Mouse (Mus musculus) Patski (cell line): ENCODE results near the gene Man2b2. TPM values are rescaled to one million over a fixed set of nuclear protein-coding genes. Genes with fewer than 3 reads are reported as not detected.
A peak's percentile ranks its signal among the peaks of the same experiment; 100 is the strongest.

ENCODE experiments used
- ATAC-seq: fragments of 100-300 bp; one replicate; pipeline ENCODE4 v1.8.0; 2021
- CTCF ChIA-PET: fragments of 350-600 bp; sonication (Branson Sonifier 250); formaldehyde crosslinking; loops from one replicate; lab custom pipeline; 2022; ENCODE audit warnings: inconsistent platforms; lab: Charles Lee
- POLR2A ChIA-PET: fragments of 350-600 bp; sonication (Branson Sonifier 250); formaldehyde crosslinking; loops from one replicate; lab custom pipeline; 2022; ENCODE audit warnings: antibody characterized with exemption, inconsistent platforms; lab: Charles Lee
- DNase-seq: peaks from one replicate; pipeline ENCODE4 v3.0.0-alpha.2; 2011; ENCODE audit warnings: low read depth, low spot score
- H3K27me3 ChIP-seq: fragments of 371-371 bp; one replicate; pipeline ENCODE4 v1.5.1; 2021
- CTCF ChIP-seq: fragments of 100-300 bp; IDR thresholded peaks from one replicate; pipeline ENCODE4 v1.5.1; 2021
- in situ Hi-C: fragments of 300-500 bp; cut with MboI; formaldehyde crosslinking; loops from 3 replicates; pipeline ENCODE4 v1.11.1; 2018; ENCODE audit warnings: low pct_unique_long_range_greater_than_20kb, mixed read lengths
- polyA plus RNA-seq: library from polyadenylated mRNA; unstranded; gene quantifications from one replicate; pipeline ENCODE4 v1.2.3, GENCODE M21; 2021

Man2b2 gene
- polyA plus RNA-seq, 1 experiment from 2014 or later = 46.9 TPM

- ATAC-seq (no peak), DNase-seq (no peak)
- ChIA-PET POLR2A (interaction anchor here (0.6 kb wide), 1 partner anchor 81 kb away, joined by 3 read pairs; no protein-coding TSS in a partner anchor), CTCF (interaction anchor here (1.6 to 2.2 kb wide), 2 partner anchors 8 to 11 kb away, joined by 3 to 5 read pairs; partner anchors contain the start of gene Man2b2)
- TF ChIP-seq CTCF = no peak
- no peaks in the 10 kb centered on the region for H3K27me3 ChIP-seq
- in situ Hi-C loops = no loop called here
Observed at GRCm38 (mm10) chr5:36839032-36839431, 8.6 kb upstream of the Man2b2 start.

- DNase-seq (no peak), ATAC-seq (no peak)
- H3K27me3 ChIP-seq = peaks cover 13% of the 10 kb centered on the region
- TF ChIP-seq CTCF = peak; percentile 99
- CTCF ChIA-PET = interaction anchor here (0.9 to 1.1 kb wide), 3 partner anchors 9 to 79 kb away, joined by 3 to 4 read pairs (median 3); no protein-coding TSS in a partner anchor
- in situ Hi-C loops = no loop called here
- POLR2A ChIA-PET = no interaction called here
Observed at GRCm38 (mm10) chr5:36835933-36836332, 5.5 kb upstream of the Man2b2 start.

- ATAC-seq (no peak), DNase-seq (no peak)
- peaks cover 13% of the 10 kb centered on the region for H3K27me3 ChIP-seq
- POLR2A ChIA-PET = no interaction called here
- in situ Hi-C loops = no loop called here
- CTCF ChIA-PET = interaction anchor here (1.3 to 1.9 kb wide), 4 partner anchors 8 to 31 kb away, joined by 4 to 16 read pairs (median 6); no protein-coding TSS in a partner anchor
- TF ChIP-seq CTCF = no peak
Observed at GRCm38 (mm10) chr5:36831272-36831671, 819 bp upstream of the Man2b2 start.

GRCm38 (mm10) chr5:36829098-36829497, 1.4 kb downstream of the Man2b2 start:
- no peak for TF ChIP-seq CTCF
- ATAC-seq = no peak
- POLR2A ChIA-PET = no interaction called here
- H3K27me3 ChIP-seq = peaks cover 13% of the 10 kb centered on the region
- in situ Hi-C loops = no loop called here
- no peak for DNase-seq
- CTCF ChIA-PET = interaction anchor here (1.1 to 1.6 kb wide), 3 partner anchors 9 to 18 kb away, joined by 3 to 8 read pairs (median 5); no protein-coding TSS in a partner anchor

- ATAC-seq = no peak
Observed at GRCm38 (mm10) chr5:36822907-36823306, 7.5 kb downstream of the Man2b2 start.

GRCm38 (mm10) chr5:36820142-36820541, 10.3 kb downstream of the Man2b2 start:
- DNase-seq (no peak), ATAC-seq (no peak)
- no peak for TF ChIP-seq CTCF
- CTCF ChIA-PET = interaction anchor here (1.1 to 3.3 kb wide), 5 partner anchors 8 to 60 kb away, joined by 4 to 16 read pairs (median 5); partner anchors contain the start of gene Man2b2
- no peaks in the 10 kb centered on the region for H3K27me3 ChIP-seq
- in situ Hi-C loops = no loop called here
- POLR2A ChIA-PET = no interaction called here

More at GRCm38 (mm10) chr5:36822907-36823306, 7.5 kb downstream of the Man2b2 start:
- ChIA-PET CTCF (no interaction called here), POLR2A (no interaction called here)
- DNase-seq = no peak
- H3K27me3 ChIP-seq = no peaks in the 10 kb centered on the region
- in situ Hi-C loops = no loop called here
- TF ChIP-seq CTCF = no peak

- ChIA-PET POLR2A (no interaction called here), CTCF (interaction anchor here (1.1 to 3.3 kb wide), 5 partner anchors 8 to 59 kb away, joined by 4 to 16 read pairs (median 5); partner anchors contain the start of gene Man2b2)
- ATAC-seq (no peak), DNase-seq (no peak)
- TF ChIP-seq CTCF = no peak
- in situ Hi-C loops = no loop called here
- no peaks in the 10 kb centered on the region for H3K27me3 ChIP-seq
Observed at GRCm38 (mm10) chr5:36819742-36820141, 10.7 kb downstream of the Man2b2 start.

- in situ Hi-C loops = no loop called here
- DNase-seq (no peak), ATAC-seq (peak; percentile 13)
- POLR2A ChIA-PET = no interaction called here
- CTCF ChIA-PET = interaction anchor here (0.9 kb wide), 1 partner anchor 13 kb away, joined by 3 read pairs; the partner anchor contains the start of gene Man2b2
- no peaks in the 10 kb centered on the region for H3K27me3 ChIP-seq
- no peak for TF ChIP-seq CTCF
Observed at GRCm38 (mm10) chr5:36817738-36818137, 12.7 kb downstream of the Man2b2 start.

- POLR2A ChIA-PET = no interaction called here
- ATAC-seq (no peak), DNase-seq (no peak)
- TF ChIP-seq CTCF = no peak
- in situ Hi-C loops = no loop called here
- CTCF ChIA-PET = no interaction called here
- no peaks in the 10 kb centered on the region for H3K27me3 ChIP-seq
Observed at GRCm38 (mm10) chr5:36814554-36814953, 15.9 kb downstream of the Man2b2 start.

- no peak for TF ChIP-seq CTCF
- CTCF ChIA-PET = interaction anchor here (0.7 to 2.1 kb wide), 4 partner anchors 8 to 22 kb away, joined by 3 to 8 read pairs (median 5); partner anchors contain the start of gene Man2b2
- in situ Hi-C loops = no loop called here
- no peaks in the 10 kb centered on the region for H3K27me3 ChIP-seq
- peak; percentile 26 for ATAC-seq
- POLR2A ChIA-PET = no interaction called here
- no peak for DNase-seq
Observed at GRCm38 (mm10) chr5:36811413-36811812, 19.0 kb downstream of the Man2b2 start.

- in situ Hi-C loops = no loop called here
- no peak for TF ChIP-seq CTCF
- ATAC-seq (no peak), DNase-seq (no peak)
- CTCF ChIA-PET = interaction anchor here (0.7 to 2.1 kb wide), 4 partner anchors 9 to 22 kb away, joined by 3 to 8 read pairs (median 5); partner anchors contain the start of gene Man2b2
- POLR2A ChIA-PET = no interaction called here
- H3K27me3 ChIP-seq = no peaks in the 10 kb centered on the region
Observed at GRCm38 (mm10) chr5:36810634-36811033, 19.8 kb downstream of the Man2b2 start.
